Mouse (Mus musculus): ENCODE measurements around the gene Scarf2.

Scarf2 gene

GRCm38 (mm10) chr16:17828867-17829266 is 31.8 kb downstream of the Scarf2 start:
- intact Hi-C loops (cut with DNase I), result no loop called here

GRCm38 (mm10) chr16:17830385-17831178 is 33.5 kb downstream of the Scarf2 start:
- intact Hi-C loops (cut with DNase I), result no loop called here

GRCm38 (mm10) chr16:17831781-17832180 is 34.7 kb downstream of the Scarf2 start:
- intact Hi-C loops (cut with DNase I), result no loop called here

- intact Hi-C loops (cut with DNase I), result no loop called here
Observed at GRCm38 (mm10) chr16:17832821-17833220, 35.7 kb downstream of the Scarf2 start, which contains the start of gene B830017H08Rik. B830017H08Rik (plus strand) TSS chr16:17833121.

GRCm38 (mm10) chr16:17833321-17833680 is 36.2 kb downstream of the Scarf2 start:
- intact Hi-C loops (cut with DNase I), result no loop called here

GRCm38 (mm10) chr16:17833681-17834399 is 36.8 kb downstream of the Scarf2 start:
- intact Hi-C loops (cut with DNase I), result no loop called here

GRCm38 (mm10) chr16:17834543-17834942 is 37.5 kb downstream of the Scarf2 start:
- intact Hi-C loops (cut with DNase I), result no loop called here

- intact Hi-C loops (cut with DNase I), result no loop called here
Observed at GRCm38 (mm10) chr16:17835481-17835880, 38.4 kb downstream of the Scarf2 start.

GRCm38 (mm10) chr16:17838051-17838450 is 41.0 kb downstream of the Scarf2 start, which contains the start of gene Car15:
Car15 (minus strand) TSS chr16:17838364.
- intact Hi-C loops (cut with DNase I), result no loop called here

- intact Hi-C loops (cut with DNase I), result no loop called here
Observed at GRCm38 (mm10) chr16:17839976-17840375, 42.9 kb downstream of the Scarf2 start.

GRCm38 (mm10) chr16:17842437-17842836 is 45.4 kb downstream of the Scarf2 start:
- intact Hi-C loops (cut with DNase I), result no loop called here

- intact Hi-C loops (cut with DNase I), result no loop called here
Observed at GRCm38 (mm10) chr16:17843701-17844365, 46.8 kb downstream of the Scarf2 start.

- intact Hi-C loops (cut with DNase I), result no loop called here
Observed at GRCm38 (mm10) chr16:17848431-17848830, 51.3 kb downstream of the Scarf2 start.

GRCm38 (mm10) chr16:17848928-17849327 is 51.8 kb downstream of the Scarf2 start:
- intact Hi-C loops (cut with DNase I), result no loop called here

- intact Hi-C loops (cut with DNase I), result no loop called here
Observed at GRCm38 (mm10) chr16:17849486-17849885, 52.4 kb downstream of the Scarf2 start.

- intact Hi-C loops (cut with DNase I), result no loop called here
Observed at GRCm38 (mm10) chr16:17851331-17851730, 54.2 kb downstream of the Scarf2 start.

GRCm38 (mm10) chr16:17851860-17852259 is 54.8 kb downstream of the Scarf2 start:
- intact Hi-C loops (cut with DNase I), result no loop called here

GRCm38 (mm10) chr16:17853263-17853662 is 56.2 kb downstream of the Scarf2 start:
- intact Hi-C loops (cut with DNase I), result no loop called here

- intact Hi-C loops (cut with DNase I), result no loop called here
Observed at GRCm38 (mm10) chr16:17857157-17857556, 60.1 kb downstream of the Scarf2 start.
